Mouse (Mus musculus): ENCODE results near the gene D630045J12Rik. TPM values are rescaled to one million over a fixed set of nuclear protein-coding genes. Genes with fewer than 3 reads are reported as not detected.

D630045J12Rik gene
- polyA plus RNA-seq, 2 experiments = 7.3 to 14.2 TPM

GRCm38 (mm10) chr6:38122791-38123190 lies 131.0 kb downstream of the D630045J12Rik start:
- no peak overlapping the region for H3K4me3 ChIP-seq (replicated peaks; ENCODE audit: low read length)
- no peak for TF ChIP-seq POLR2A (IDR thresholded peaks at IDR 0.05; ENCODE audit: borderline replicate concordance, extremely low read depth, insufficient read depth, insufficient read length)
- H3K27ac ChIP-seq (replicated peaks; ENCODE audit: low read depth, low read length) = no peak overlapping the region
- no peak for ATAC-seq (ENCODE audit: low FRiP score, low read depth)
- H3K27me3 ChIP-seq (ENCODE audit: control insufficient read depth, insufficient read depth, low read length) = no peaks in the 10 kb centered on the region
- H3K36me3 ChIP-seq (ENCODE audit: control insufficient read depth, insufficient read depth, low read length) = peaks cover 19% of the 10 kb centered on the region; the same call in 1 of the 2 replicates
- H3K4me2 ChIP-seq (replicated peaks; ENCODE audit: low read depth, low read length, severe bottlenecking) = no peak overlapping the region
- H3K4me1 ChIP-seq (ENCODE audit: control insufficient read depth, insufficient read depth, low read length) = peaks cover 11% of the 10 kb centered on the region; the same call in 1 of the 2 replicates
- no peaks in the 10 kb centered on the region for H3K9me3 ChIP-seq (ENCODE audit: control insufficient read depth, low read length)
- no peak for DNase-seq (ENCODE audit: low spot score)
- H3K9ac ChIP-seq (ENCODE audit: low read depth, low read length, severe bottlenecking) = no peak overlapping the region
- 76% methylated on average over 6 of the region's 6 CpGs for WGBS

GRCm38 (mm10) chr6:38121843-38122242 lies 132.0 kb downstream of the D630045J12Rik start:
- H3K27me3 ChIP-seq (ENCODE audit: control insufficient read depth, insufficient read depth, low read length) = no peaks in the 10 kb centered on the region
- TF ChIP-seq POLR2A (IDR thresholded peaks at IDR 0.05; ENCODE audit: borderline replicate concordance, extremely low read depth, insufficient read depth, insufficient read length) = no peak
- H3K4me1 ChIP-seq (ENCODE audit: control insufficient read depth, insufficient read depth, low read length) = peaks cover 11% of the 10 kb centered on the region; the same call in 1 of the 2 replicates

DNA sequence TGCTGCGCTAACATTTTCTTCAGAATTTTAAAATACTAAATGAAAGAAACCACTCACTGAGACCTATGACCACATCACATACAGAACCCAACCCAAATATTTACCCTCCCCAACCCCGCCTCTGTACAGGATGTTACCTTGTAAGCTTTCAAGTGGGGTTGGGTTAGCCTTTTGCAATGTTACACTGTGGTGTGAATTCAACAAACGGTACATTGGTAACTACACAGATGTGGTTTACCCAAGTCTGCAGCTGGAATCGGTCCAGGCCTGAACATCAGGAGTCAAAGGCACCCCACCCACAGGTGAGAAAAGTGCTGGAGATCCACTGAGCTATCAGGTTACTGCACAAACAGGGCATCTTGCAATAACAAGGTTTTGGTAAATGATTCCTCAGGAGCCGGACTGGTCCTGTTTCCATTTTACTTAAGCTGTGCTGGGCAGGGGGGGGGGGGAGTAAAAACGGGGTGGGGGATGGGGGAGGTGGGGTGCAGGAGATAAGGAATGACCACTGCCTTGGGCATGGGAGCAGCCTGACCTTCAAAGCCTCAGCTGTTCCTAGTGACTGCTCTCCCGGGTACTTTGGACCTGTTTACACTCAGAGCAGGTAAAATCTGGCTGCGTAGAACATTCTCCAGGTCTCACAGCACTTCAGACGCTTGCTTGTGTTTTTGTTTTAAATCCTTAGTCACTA lies 133.0 kb downstream of the D630045J12Rik start:
- H3K4me2 ChIP-seq (replicated peaks; ENCODE audit: low read depth, low read length, severe bottlenecking) = no peak overlapping the region
- H3K4me3 ChIP-seq (replicated peaks; ENCODE audit: low read length) = no peak overlapping the region
- no peak for TF ChIP-seq POLR2A (IDR thresholded peaks at IDR 0.05; ENCODE audit: borderline replicate concordance, extremely low read depth, insufficient read depth, insufficient read length)
- no peak overlapping the region for H3K9ac ChIP-seq (ENCODE audit: low read depth, low read length, severe bottlenecking)
- no peaks in the 10 kb centered on the region for H3K27me3 ChIP-seq (ENCODE audit: control insufficient read depth, insufficient read depth, low read length)
- H3K27ac ChIP-seq (replicated peaks; ENCODE audit: low read depth, low read length) = 0 out of 2 replicates have a peak overlapping the region, but pooled peaks have one; percentile 28
- H3K9me3 ChIP-seq (ENCODE audit: control insufficient read depth, low read length) = no peaks in the 10 kb centered on the region
- no peaks in the 10 kb centered on the region for H3K36me3 ChIP-seq (ENCODE audit: control insufficient read depth, insufficient read depth, low read length)
- DNase-seq (ENCODE audit: low spot score) (peak; percentile 12), ATAC-seq (ENCODE audit: low FRiP score, low read depth) (peak; percentile 56)
- 58% methylated on average over 9 of the region's 9 CpGs for WGBS
- peaks cover 11% of the 10 kb centered on the region; the same call in 1 of the 2 replicates for H3K4me1 ChIP-seq (ENCODE audit: control insufficient read depth, insufficient read depth, low read length)

More at GRCm38 (mm10) chr6:38121843-38122242, 132.0 kb downstream of the D630045J12Rik start:
- no peak overlapping the region for H3K27ac ChIP-seq (replicated peaks; ENCODE audit: low read depth, low read length)
- peaks cover 10% of the 10 kb centered on the region; the same call in 1 of the 2 replicates for H3K36me3 ChIP-seq (ENCODE audit: control insufficient read depth, insufficient read depth, low read length)
- no peak for ATAC-seq (ENCODE audit: low FRiP score, low read depth)
- H3K9ac ChIP-seq (ENCODE audit: low read depth, low read length, severe bottlenecking) = no peak overlapping the region
- no peak for DNase-seq (ENCODE audit: low spot score)
- no peak overlapping the region for H3K4me2 ChIP-seq (replicated peaks; ENCODE audit: low read depth, low read length, severe bottlenecking)
- 88% methylated on average over 5 of the region's 5 CpGs for WGBS
- no peaks in the 10 kb centered on the region for H3K9me3 ChIP-seq (ENCODE audit: control insufficient read depth, low read length)
- H3K4me3 ChIP-seq (replicated peaks; ENCODE audit: low read length) = no peak overlapping the region

GRCm38 (mm10) chr6:38118341-38118740 lies 135.5 kb downstream of the D630045J12Rik start:
- H3K4me1 ChIP-seq (ENCODE audit: control insufficient read depth, insufficient read depth, low read length) = 0 out of 2 replicates have a peak, but pooled peaks cover 2% of the 10 kb centered on the region
- H3K36me3 ChIP-seq (ENCODE audit: control insufficient read depth, insufficient read depth, low read length) = no peaks in the 10 kb centered on the region
- H3K4me2 ChIP-seq (replicated peaks; ENCODE audit: low read depth, low read length, severe bottlenecking) = no peak overlapping the region
- H3K4me3 ChIP-seq (replicated peaks; ENCODE audit: low read length) = no peak overlapping the region
- ATAC-seq (ENCODE audit: low FRiP score, low read depth) = no peak
- 86% methylated on average over 6 of the region's 6 CpGs for WGBS
- no peaks in the 10 kb centered on the region for H3K9me3 ChIP-seq (ENCODE audit: control insufficient read depth, low read length)
- no peak overlapping the region for H3K27ac ChIP-seq (replicated peaks; ENCODE audit: low read depth, low read length)
- H3K27me3 ChIP-seq (ENCODE audit: control insufficient read depth, insufficient read depth, low read length) = no peaks in the 10 kb centered on the region
- DNase-seq (ENCODE audit: low spot score) = no peak
- no peak overlapping the region for H3K9ac ChIP-seq (ENCODE audit: low read depth, low read length, severe bottlenecking)
- no peak for TF ChIP-seq POLR2A (IDR thresholded peaks at IDR 0.05; ENCODE audit: borderline replicate concordance, extremely low read depth, insufficient read depth, insufficient read length)

DNA sequence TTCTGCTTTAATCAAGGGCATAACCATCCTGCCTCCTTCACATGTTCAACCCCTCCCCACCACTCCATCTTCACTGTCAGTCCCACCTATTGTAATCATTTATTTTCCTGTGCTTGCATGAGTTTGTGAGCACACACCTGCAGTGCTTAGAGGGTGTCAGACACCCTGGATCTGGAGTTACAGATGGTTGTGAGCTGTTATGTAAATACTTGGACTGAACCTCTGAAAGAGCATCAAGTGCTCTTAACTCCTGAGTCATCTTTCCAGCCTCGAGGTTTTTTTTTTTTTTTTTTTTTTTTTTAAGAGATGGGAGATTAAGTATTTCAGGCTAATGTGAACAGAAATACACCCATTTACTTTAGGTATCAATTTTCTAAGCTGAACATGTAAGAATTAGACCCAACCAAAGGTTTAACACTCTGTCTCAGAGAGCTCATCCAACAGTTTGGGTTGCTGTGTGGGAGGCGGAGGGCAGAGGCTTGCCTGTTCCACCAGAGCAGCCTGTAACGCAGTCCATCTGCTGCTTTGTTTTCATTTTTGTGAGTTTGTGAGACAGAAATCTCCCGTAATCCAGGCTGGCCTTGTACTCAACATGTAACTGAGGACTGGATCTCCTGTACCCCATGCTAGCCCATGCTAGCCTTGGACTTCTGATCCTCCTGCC lies 137.6 kb downstream of the D630045J12Rik start:
- Histone ChIP-seq H3K4me2 (replicated peaks; ENCODE audit: low read depth, low read length, severe bottlenecking) (no peak overlapping the region), H3K9ac (ENCODE audit: low read depth, low read length, severe bottlenecking) (no peak overlapping the region), H3K4me3 (replicated peaks; ENCODE audit: low read length) (no peak overlapping the region), H3K27me3 (ENCODE audit: control insufficient read depth, insufficient read depth, low read length) (no peaks in the 10 kb centered on the region), H3K27ac (replicated peaks; ENCODE audit: low read depth, low read length) (no peak overlapping the region), H3K4me1 (ENCODE audit: control insufficient read depth, insufficient read depth, low read length) (no peaks in the 10 kb centered on the region), H3K36me3 (ENCODE audit: control insufficient read depth, insufficient read depth, low read length) (no peaks in the 10 kb centered on the region), H3K9me3 (ENCODE audit: control insufficient read depth, low read length) (no peaks in the 10 kb centered on the region)
- TF ChIP-seq POLR2A (IDR thresholded peaks at IDR 0.05; ENCODE audit: borderline replicate concordance, extremely low read depth, insufficient read depth, insufficient read length) = no peak
- WGBS = 48% methylated on average over 4 of the region's 4 CpGs
- ATAC-seq (ENCODE audit: low FRiP score, low read depth) (no peak), DNase-seq (ENCODE audit: low spot score) (no peak)
